Mouse (Mus musculus) E14TG2a.4 (cell line): ENCODE results near the gene Rhov.

Experiments
- H3K27me3 ChIP-seq: 2 replicates; pipeline ENCODE4 v1.6.1; 2014; ENCODE audit warnings: low read length, control low read depth; ENCODE audit not compliant: insufficient read depth
- H3K36me3 ChIP-seq: 2 replicates; pipeline ENCODE4 v1.6.1; 2014; ENCODE audit warnings: low read length, control low read depth; ENCODE audit not compliant: insufficient read depth
- H3K4me1 ChIP-seq: replicated peaks from 2 replicates; pipeline ENCODE4 v1.6.1; 2014; ENCODE audit warnings: low read depth, low read length, control low read depth
- H3K4me3 ChIP-seq: replicated peaks from 2 replicates; pipeline ENCODE4 v1.5.1; 2014; ENCODE audit warnings: mild to moderate bottlenecking, low read length
- H3K9me3 ChIP-seq: 2 replicates; pipeline ENCODE4 v1.6.1; 2014; ENCODE audit warnings: low read length, control low read depth
- CTCF ChIP-seq: conservative IDR thresholded peaks from 2 replicates; pipeline ENCODE4 v1.5.1; 2014; ENCODE audit warnings: low read length
- NANOG ChIP-seq: IDR thresholded peaks from 2 replicates; pipeline ENCODE4 v1.6.1; 2014; ENCODE audit warnings: borderline replicate concordance, low read length, mixed read lengths
- POU5F1 ChIP-seq: IDR thresholded peaks from 2 replicates; pipeline ENCODE4 v1.6.1; 2014; ENCODE audit warnings: low read length, borderline replicate concordance

The Rhov gene

DNA sequence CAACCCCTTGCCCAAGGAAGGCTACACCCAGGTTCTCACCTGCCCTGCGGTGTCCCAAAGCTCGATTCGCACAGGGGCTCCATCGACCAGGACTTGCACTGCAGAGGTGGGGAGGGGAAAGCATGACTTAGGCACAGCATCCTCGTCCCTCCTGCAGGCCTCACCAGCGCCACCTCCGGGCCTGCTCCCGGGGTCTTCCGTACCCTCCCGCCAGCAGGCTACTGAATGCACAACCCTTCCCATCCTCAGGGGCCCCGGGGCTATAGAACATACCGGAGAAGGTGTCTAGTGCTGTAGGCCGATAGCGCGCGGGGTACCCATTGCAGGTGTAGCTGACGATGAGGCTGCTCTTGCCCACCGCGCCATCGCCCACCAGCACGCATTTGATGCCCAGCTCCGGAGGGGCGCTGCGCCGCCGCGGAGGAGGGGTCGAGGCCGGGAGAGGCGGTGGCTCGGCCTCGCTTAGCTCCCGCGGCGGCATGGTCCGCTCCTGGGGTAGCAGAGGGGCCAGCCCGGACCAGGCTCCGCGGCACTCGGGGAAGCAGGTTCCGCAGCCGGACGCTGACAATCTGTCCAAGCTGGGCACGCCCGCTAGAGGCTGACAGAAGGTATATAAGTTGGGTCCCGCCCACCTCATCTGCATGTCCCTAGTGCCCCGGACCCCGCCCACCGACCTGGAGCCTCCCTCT is at the start of gene Rhov:
Gene Rhov, minus strand, starts transcription at position 630 of the 689 bp plus-strand sequence.
- Histone ChIP-seq H3K27me3 (peaks cover 34% of the 10 kb centered on the region), H3K4me1 (peaks cover 20% of the 10 kb centered on the region), H3K36me3 (no peaks in the 10 kb centered on the region), H3K9me3 (no peaks in the 10 kb centered on the region), H3K4me3 (peak within 1 kb of the TSS; percentile 89)
- TF ChIP-seq CTCF = peak; percentile 34
- TF ChIP-seq POU5F1 = no peak
- no peak for TF ChIP-seq NANOG

DNA sequence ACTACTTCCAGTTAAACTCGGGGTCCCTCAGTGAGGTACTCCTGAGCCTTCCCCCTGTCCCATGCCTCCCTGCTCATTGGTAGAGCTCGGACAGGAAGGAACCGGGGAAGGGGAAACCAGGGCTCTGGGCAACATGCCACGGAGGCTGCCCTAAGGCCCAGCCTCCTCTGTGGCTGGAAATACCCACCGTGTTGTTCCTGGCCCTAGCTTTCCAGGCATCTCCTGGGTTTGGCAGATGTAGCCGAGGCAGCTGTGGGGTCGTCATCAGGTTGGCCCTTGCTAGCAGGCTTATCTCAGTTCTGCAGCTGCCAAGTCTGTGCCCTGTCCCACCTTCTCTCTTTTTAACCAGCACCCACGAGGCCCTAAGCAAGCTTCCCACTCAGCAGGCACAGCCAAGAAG is 49.5 kb upstream of the Rhov start:
- Histone ChIP-seq H3K36me3 (no peaks in the 10 kb centered on the region), H3K27me3 (peaks cover 94% of the 10 kb centered on the region), H3K9me3 (peaks cover 12% of the 10 kb centered on the region), H3K4me3 (no peak overlapping the region), H3K4me1 (peaks cover 45% of the 10 kb centered on the region)
- TF ChIP-seq CTCF (no peak), NANOG (no peak)

DNA sequence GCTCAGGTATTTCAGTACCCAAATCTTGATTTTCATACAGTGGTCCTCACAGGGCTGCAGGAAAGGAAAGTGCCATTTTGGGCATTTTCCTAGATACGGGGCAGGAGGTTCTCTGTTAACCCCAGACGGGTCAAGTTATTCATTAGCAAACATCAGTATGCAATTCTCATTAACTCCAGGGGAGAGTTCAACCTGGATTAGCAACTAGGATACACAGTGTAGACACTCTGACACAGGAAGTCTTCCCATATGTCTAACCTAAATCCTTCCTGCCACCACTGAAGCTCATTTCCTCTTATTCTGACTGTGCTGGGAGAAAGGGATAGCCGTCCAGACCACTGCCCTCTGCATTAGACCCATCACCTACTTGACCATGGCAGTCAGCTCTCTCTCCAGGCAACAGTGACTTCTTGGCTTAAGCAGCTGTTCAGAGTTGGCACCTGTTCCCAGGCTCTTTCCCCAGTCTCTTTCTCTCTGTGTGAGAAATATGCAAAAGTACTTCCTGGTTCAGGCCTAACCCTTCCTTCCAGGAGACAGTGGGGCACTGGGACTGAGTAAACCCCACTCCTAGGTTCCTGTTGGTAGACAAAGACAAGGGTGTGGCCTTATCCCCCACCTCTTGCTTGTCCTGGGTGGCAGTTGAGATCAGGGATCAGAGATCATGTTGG is 47.1 kb upstream of the Rhov start:
- no peaks in the 10 kb centered on the region for H3K36me3 ChIP-seq
- TF ChIP-seq POU5F1 (no peak), NANOG (no peak), CTCF (no peak)
- peaks cover 12% of the 10 kb centered on the region for H3K9me3 ChIP-seq
- no peak overlapping the region for H3K4me3 ChIP-seq
- peaks cover 94% of the 10 kb centered on the region for H3K27me3 ChIP-seq
- peaks cover 26% of the 10 kb centered on the region for H3K4me1 ChIP-seq

DNA sequence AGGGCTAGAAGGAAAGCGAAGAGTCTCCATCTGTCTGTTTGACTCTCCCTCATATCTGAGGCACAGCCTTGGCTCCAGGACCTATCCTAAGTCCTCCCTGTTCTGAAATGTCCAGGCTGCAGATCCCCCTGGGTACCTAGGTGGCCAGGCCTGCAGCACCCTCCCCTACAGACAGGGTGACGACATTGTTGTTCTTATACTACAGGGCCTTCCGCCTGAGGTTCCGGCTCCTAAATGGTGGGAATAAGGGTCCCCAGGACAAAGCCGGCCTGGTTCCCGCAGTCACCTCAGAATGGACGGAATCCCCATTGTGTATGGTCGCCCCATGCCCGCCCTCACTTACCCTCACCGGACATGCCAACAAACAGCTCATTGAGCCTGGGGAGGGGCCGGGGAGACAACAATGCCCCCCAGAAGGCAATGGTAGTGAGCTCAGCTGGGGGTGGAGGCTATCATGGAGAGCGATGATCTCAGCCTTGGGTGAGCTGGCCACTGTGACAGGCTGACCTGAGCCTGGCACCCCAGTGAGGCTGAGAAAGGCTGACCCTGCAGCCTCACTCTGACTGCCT is 43.8 kb upstream of the Rhov start:
- Histone ChIP-seq H3K9me3 (peaks cover 7% of the 10 kb centered on the region), H3K36me3 (no peaks in the 10 kb centered on the region), H3K4me1 (peaks cover 14% of the 10 kb centered on the region), H3K27me3 (peaks cover 78% of the 10 kb centered on the region), H3K4me3 (no peak overlapping the region)
- TF ChIP-seq NANOG = no peak
- no peak for TF ChIP-seq POU5F1

DNA sequence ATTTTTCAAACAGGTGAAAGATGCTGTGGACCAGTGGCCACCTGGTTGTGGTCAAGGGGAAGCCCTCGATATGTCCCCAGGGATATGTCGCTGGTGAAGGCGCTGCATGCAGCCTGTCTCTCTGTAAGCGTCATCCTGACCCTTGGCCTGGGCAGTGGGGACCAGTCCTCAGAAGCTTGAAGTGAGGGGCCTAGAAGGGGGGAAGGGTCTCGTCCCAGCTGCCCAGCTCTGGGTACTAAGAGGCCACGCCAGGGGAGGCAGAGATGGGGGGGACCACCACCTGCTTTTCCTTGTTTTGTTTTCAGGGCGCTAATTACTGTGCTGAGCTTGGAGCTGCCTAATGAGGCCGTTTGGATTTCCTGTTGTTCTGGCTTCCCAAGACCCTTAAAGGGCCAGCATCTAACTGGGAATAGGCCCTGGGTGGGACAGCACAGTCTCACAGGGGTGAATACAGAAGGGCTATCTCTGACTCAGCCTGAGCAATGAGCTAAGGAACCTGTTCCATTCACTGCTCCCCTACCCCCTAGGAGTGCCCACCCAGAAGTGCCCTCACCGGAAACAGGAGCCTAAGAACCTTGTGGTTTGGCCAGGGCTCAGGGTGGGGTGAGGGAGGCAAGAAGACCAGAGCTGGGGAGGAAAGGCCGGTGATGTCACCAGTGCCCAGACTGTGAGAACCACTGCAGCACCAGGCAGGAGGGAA is 42.9 kb upstream of the Rhov start:
- Histone ChIP-seq H3K4me1 (peaks cover 14% of the 10 kb centered on the region), H3K27me3 (peaks cover 70% of the 10 kb centered on the region), H3K9me3 (peaks cover 7% of the 10 kb centered on the region), H3K36me3 (no peaks in the 10 kb centered on the region), H3K4me3 (no peak overlapping the region)
- no peak for TF ChIP-seq NANOG
- no peak for TF ChIP-seq CTCF
- no peak for TF ChIP-seq POU5F1

DNA sequence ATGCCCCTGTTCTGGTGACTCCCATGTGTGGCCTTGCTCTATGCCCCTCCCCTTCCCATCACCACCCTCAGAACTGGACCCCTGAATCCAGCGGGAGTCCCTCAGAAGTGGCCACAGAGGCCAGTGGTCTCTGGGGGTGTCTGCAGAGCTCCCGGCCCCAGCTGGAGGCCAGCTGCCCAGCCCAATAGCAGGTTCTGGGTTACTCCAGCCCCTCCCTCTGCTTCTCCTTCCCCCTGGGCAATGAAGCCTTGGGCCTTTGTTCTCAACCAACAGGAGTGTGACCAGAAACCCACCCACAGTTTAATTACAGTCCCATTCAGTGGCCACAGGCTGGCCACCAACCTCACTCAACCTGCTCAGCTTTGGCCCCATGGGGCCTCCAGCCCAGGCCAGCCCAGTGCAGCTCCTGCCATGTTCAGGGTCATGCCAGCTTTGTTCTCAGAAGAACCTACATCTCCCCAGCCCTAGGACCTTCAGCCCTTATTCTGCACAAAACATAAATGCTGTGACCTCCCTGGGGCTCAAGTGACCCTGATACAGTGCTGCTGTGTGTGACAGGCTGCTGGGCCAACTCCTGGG is 41.4 kb upstream of the Rhov start:
- H3K4me3 ChIP-seq = no peak overlapping the region
- no peaks in the 10 kb centered on the region for H3K36me3 ChIP-seq
- H3K9me3 ChIP-seq = peaks cover 7% of the 10 kb centered on the region
- H3K27me3 ChIP-seq = peaks cover 56% of the 10 kb centered on the region
- TF ChIP-seq CTCF (no peak), NANOG (no peak), POU5F1 (no peak)
- H3K4me1 ChIP-seq = peaks cover 8% of the 10 kb centered on the region; the same call in 1 of the 2 replicates

DNA sequence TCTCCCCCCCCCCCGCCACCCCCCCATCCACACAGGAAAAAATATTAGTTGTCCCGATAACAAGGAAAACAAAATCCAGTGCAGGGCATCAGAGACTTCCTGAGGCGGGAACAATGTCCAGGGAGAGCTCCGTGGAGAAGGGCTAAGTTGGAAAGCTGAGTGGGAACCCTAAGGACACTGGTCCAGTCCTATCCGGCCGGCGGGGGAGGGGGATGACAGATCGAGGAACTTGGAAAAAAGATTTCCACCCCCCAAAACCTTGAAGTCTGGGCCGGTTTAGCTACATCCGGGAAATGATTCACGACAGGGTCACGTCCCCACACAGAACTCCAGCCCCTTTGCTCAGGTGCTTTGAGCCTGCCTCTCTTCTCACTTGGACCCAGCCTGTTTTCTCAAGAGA is 40.5 kb upstream of the Rhov start:
- no peak for TF ChIP-seq NANOG
- TF ChIP-seq POU5F1 = no peak
- no peak for TF ChIP-seq CTCF
- peaks cover 8% of the 10 kb centered on the region; the same call in 1 of the 2 replicates for H3K4me1 ChIP-seq
- H3K27me3 ChIP-seq = peaks cover 50% of the 10 kb centered on the region
- H3K36me3 ChIP-seq = no peaks in the 10 kb centered on the region
- peaks cover 7% of the 10 kb centered on the region for H3K9me3 ChIP-seq
- H3K4me3 ChIP-seq = no peak overlapping the region

DNA sequence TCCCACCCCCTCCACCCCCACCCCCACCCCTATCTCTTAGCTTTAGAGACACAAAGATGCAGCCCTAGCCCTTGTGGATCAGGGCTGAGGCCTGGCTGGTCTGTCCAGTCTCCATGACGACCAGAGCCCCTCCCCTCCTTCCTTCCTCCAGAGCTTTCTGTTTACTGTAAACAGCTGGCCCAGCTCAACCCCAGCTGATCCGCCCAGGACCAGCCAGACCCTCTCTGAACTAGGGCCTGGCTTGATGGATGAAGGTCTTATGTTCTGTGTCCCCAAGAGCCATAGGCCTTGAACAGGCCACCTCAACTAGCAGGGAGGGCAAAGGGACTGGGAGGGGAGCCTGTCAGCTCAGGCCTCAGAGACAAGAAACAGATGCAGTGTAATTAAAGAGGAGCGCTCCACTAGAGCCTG is 33.7 kb upstream of the Rhov start:
- Histone ChIP-seq H3K36me3 (0 out of 2 replicates have a peak, but pooled peaks cover under 1% of the 10 kb centered on the region), H3K9me3 (no peaks in the 10 kb centered on the region), H3K27me3 (0 out of 2 replicates have a peak, but pooled peaks cover 3% of the 10 kb centered on the region), H3K4me3 (no peak overlapping the region), H3K4me1 (peaks cover 43% of the 10 kb centered on the region)
- no peak for TF ChIP-seq CTCF
- TF ChIP-seq NANOG = no peak
